Mouse (Mus musculus) kidney, embryonic 15.5 days (tissue): ENCODE results near the gene Tsc22d4. TPM values are rescaled to one million over a fixed set of nuclear protein-coding genes. Genes with fewer than 3 reads are reported as not detected.

Experiments
- ATAC-seq: fragments of 200-750 bp; cut with Nextera tagmentation; replicated peaks from 2 replicates; pipeline ENCODE4 v1.8.0; 2017; ENCODE audit warnings: moderate TSS enrichment; ENCODE audit not compliant: low FRiP score
- H3K27ac ChIP-seq: fragments of 300-500 bp; sonication (generic); 2 replicates; pipeline ENCODE4 v1.5.1; 2015; ENCODE audit warnings: mild to moderate bottlenecking, inconsistent platforms
- H3K27me3 ChIP-seq: fragments of 300-500 bp; sonication (generic); 2 replicates; pipeline ENCODE4 v1.6.1; 2015; ENCODE audit warnings: inconsistent platforms
- H3K36me3 ChIP-seq: fragments of 300-500 bp; sonication (generic); 2 replicates; pipeline ENCODE4 v1.6.1; 2015; ENCODE audit warnings: inconsistent platforms
- H3K4me1 ChIP-seq: fragments of 300-500 bp; sonication (generic); 2 replicates; pipeline ENCODE4 v1.6.1; 2015; ENCODE audit warnings: inconsistent platforms
- H3K4me2 ChIP-seq: fragments of 300-500 bp; sonication (generic); 2 replicates; pipeline ENCODE4 v1.6.1; 2015; ENCODE audit warnings: moderate library complexity, mild to moderate bottlenecking, inconsistent platforms
- H3K4me3 ChIP-seq: fragments of 300-500 bp; sonication (generic); replicated peaks from 2 replicates; pipeline ENCODE4 v1.5.1; 2015; ENCODE audit warnings: mild to moderate bottlenecking, inconsistent platforms
- H3K9ac ChIP-seq: fragments of 300-500 bp; sonication (generic); 2 replicates; pipeline ENCODE4 v1.6.1; 2015; ENCODE audit warnings: mild to moderate bottlenecking, inconsistent platforms
- H3K9me3 ChIP-seq: fragments of 300-500 bp; sonication (generic); replicated peaks from 2 replicates; pipeline ENCODE4 v1.6.1; 2016; ENCODE audit warnings: inconsistent platforms
- WGBS: fragments of 180-500 bp; shearing (Covaris S2); methylation state at CpG from one replicate; pipeline ENCODE4 v1.1.7; 2015; ENCODE audit warnings: mixed read lengths; 5-methylcytosine and 5-hydroxymethylcytosine counted together
- polyA plus RNA-seq: library from polyadenylated mRNA; unstranded; fragments of >200 nt; fragmentation: Nextera tagmentation; extraction: Ambion mirVana; gene quantifications from 2 replicates; pipeline ENCODE4 v1.2.1, GENCODE M21; 2015

The Tsc22d4 gene
- polyA plus RNA-seq, 1 experiment from 2014 or later = 126 TPM

DNA sequence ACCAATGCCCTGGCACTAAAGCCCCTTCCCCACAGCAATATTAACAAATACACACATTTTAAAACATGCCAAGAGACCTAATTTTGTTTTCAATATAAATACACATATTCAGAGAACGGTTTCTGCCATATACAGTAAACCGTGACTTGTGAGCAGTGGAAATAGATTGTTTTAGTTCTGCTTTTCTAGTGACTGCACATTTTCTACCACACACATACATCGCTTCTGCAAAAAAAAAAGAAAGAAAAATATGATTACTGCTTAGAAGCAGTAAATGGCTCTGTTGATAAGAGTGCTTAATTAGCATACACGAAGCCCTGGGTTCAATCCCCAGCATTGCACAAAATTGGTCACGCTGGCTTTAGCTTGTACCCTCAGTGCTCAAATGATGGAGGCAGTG lies 21.7 kb upstream of the Tsc22d4 start:
- Histone ChIP-seq H3K9me3 (no peaks in the 10 kb centered on the region), H3K9ac (no peak overlapping the region), H3K27me3 (peaks cover 9% of the 10 kb centered on the region; the same call in 1 of the 2 replicates), H3K4me2 (no peak overlapping the region), H3K4me3 (no peak overlapping the region), H3K36me3 (no peaks in the 10 kb centered on the region), H3K27ac (no peak overlapping the region), H3K4me1 (peaks cover 9% of the 10 kb centered on the region)
- ATAC-seq = no peak
- 88% methylated on average over 5 of the region's 5 CpGs for WGBS

DNA sequence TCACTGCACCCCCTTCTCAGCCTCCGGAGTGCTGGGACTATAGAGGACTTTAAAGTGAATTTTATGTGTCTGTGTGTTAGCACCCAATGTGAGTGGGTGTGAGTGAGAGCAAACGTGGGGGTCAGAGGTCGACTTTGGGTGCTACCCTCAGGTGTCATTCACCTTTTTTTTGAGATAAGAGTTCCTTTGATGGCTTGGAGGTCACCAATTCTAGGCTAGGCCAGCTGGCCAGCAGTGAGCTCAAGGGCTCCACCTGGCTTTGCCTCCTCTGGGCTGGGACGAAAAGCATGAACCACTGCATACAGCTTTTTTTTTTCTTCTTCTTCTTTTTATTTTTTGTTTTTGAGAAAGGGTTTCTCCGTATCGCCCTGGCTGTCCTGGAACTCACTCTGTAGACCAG lies 18.8 kb upstream of the Tsc22d4 start:
- Histone ChIP-seq H3K27me3 (peaks cover 9% of the 10 kb centered on the region; the same call in 1 of the 2 replicates), H3K4me3 (no peak overlapping the region), H3K36me3 (0 out of 2 replicates have a peak, but pooled peaks cover under 1% of the 10 kb centered on the region), H3K9ac (no peak overlapping the region), H3K9me3 (no peaks in the 10 kb centered on the region), H3K4me2 (no peak overlapping the region), H3K4me1 (no peaks in the 10 kb centered on the region), H3K27ac (no peak overlapping the region)
- 69% methylated on average over 6 of the region's 6 CpGs for WGBS
- ATAC-seq = no peak

DNA sequence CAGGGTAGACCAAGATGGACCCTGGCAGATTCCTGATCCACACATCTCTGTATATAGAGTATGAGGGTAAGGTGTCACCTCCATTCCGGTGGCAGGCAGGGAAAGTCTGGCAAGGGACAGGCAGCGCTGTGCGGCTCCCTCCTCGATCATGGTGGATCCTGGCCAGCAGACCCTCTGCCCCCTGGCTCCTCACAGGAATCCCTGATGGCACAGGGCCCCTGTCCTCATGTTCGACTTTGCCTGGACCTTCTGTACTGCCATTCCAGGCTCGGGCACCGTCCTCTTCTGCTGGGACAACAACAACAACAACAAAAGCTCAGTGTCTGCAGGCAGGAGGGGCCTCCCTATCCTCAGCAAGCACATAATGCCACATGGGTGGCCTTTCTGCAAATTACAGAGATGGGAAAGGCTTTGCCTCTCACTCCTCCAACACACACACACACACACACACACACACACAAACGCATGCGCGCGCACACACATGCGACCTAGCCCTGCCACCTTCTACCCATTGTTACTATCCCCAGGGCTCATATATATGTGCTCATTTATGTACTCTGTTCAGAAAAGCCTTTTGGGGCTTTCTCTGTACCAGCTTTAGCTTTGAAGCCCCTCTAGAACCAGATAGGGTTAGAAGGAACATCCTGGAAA lies 11.8 kb upstream of the Tsc22d4 start:
- WGBS = 85% methylated on average over 12 of the region's 12 CpGs
- no peak for ATAC-seq
- H3K4me1 ChIP-seq = peaks cover 17% of the 10 kb centered on the region; the same call in 1 of the 2 replicates
- no peaks in the 10 kb centered on the region for H3K27me3 ChIP-seq
- no peak overlapping the region for H3K4me2 ChIP-seq
- H3K9me3 ChIP-seq = no peaks in the 10 kb centered on the region
- H3K27ac ChIP-seq = no peak overlapping the region
- H3K9ac ChIP-seq = no peak overlapping the region
- peaks cover 39% of the 10 kb centered on the region for H3K36me3 ChIP-seq
- no peak overlapping the region for H3K4me3 ChIP-seq

DNA sequence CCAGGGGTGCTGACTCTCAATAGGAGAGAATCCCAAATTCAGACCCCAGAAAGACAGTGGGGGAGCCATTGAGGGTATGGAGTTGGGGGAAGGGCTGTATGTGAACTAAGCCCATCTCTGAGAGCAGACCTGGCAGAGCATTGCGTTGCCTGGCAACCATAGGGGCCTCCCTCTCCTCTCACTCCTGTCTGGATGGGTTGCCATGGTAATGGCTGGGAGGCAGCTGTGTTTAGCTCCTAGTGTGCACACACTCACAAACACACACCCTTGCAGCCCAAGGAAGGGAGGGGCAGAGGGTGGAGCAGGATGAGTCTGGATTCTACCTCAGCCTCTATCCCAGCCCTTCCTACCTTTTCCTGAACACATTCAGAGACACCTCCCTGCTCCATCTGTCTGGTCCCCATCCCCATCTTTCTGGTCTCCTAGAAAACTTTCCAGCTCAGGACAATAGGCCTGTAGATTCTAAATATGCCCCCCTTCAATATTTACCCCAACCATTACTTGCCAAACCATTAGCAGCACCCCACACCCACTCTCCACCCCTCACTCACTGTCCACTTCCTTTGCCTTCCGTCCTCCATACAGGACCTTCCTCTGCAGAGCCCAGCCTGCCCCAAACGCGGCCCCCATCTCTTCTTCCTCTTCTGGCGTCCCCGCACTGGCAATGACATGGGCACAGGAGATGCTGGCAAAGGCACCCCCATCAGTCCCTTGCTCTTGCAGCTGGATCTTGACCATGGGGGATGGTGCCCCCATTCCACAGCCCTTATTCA lies 11.1 kb upstream of the Tsc22d4 start:
- no peak overlapping the region for H3K4me2 ChIP-seq
- no peak overlapping the region for H3K27ac ChIP-seq
- peaks cover 24% of the 10 kb centered on the region; the same call in 1 of the 2 replicates for H3K4me1 ChIP-seq
- no peaks in the 10 kb centered on the region for H3K9me3 ChIP-seq
- H3K27me3 ChIP-seq = no peaks in the 10 kb centered on the region
- no peak overlapping the region for H3K4me3 ChIP-seq
- no peak overlapping the region for H3K9ac ChIP-seq
- 74% methylated on average over 6 of the region's 6 CpGs for WGBS
- ATAC-seq = no peak; the same call in 1 of the 2 replicates
- H3K36me3 ChIP-seq = peaks cover 39% of the 10 kb centered on the region

DNA sequence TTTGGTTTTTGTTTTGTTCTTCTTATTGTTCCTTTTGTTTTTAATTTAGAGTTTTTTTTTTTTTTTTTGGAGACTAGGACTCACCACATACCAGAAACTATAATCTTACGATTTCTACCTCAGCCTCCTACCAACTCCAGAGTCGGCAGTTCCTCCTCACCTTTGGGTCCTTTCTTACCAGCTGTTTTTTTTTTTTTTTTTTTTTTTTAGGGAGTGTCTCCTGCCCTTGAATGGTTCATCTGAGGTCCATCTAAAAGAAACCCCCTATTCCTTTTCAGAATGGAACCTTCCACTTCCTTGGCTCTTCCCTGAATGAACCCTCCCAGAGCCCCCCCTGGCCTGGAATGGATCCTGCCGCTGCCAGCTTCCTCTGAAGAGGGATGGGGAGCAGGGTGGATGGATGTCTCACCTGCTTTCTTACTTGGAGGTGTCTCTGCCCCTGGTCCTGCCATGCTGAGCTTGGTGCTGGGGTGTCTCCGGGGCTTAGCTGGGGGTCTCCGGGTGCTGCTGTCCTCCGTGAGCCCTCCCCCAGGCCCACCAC lies 8.1 kb upstream of the Tsc22d4 start:
- Histone ChIP-seq H3K9me3 (no peaks in the 10 kb centered on the region), H3K27me3 (no peaks in the 10 kb centered on the region), H3K36me3 (peaks cover 32% of the 10 kb centered on the region), H3K4me1 (peaks cover 41% of the 10 kb centered on the region), H3K27ac (no peak overlapping the region), H3K9ac (no peak overlapping the region), H3K4me3 (no peak overlapping the region), H3K4me2 (no peak overlapping the region)
- 84% methylated on average over 6 of the region's 6 CpGs for WGBS
- ATAC-seq = no peak

DNA sequence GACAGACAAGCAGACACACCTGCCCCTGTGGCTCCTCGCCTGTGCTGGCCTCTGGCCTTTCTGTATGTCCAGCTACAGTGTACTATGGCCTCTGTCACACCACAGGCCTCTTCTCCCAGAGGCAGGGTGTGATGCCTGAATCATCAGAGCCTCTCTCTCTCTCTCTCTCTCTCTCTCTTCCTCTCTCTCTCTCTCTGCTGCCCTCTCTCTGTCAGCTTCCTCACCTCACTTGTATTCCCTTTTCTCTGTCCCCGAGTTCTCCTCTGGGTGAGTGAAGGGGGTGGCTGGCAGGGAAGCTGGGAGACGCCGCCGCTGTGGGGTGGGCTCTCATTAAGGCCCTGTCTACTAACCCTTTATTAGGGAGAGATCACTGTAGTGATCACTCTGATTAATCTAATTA lies 7.0 kb upstream of the Tsc22d4 start:
- Histone ChIP-seq H3K36me3 (peaks cover 24% of the 10 kb centered on the region), H3K4me2 (no peak overlapping the region), H3K27me3 (no peaks in the 10 kb centered on the region), H3K27ac (no peak overlapping the region), H3K9ac (no peak overlapping the region; the same call in 1 of the 2 replicates), H3K9me3 (no peaks in the 10 kb centered on the region), H3K4me1 (peaks cover 41% of the 10 kb centered on the region), H3K4me3 (no peak overlapping the region)
- ATAC-seq = no peak
- WGBS = 69% methylated on average over 5 of the region's 5 CpGs

DNA sequence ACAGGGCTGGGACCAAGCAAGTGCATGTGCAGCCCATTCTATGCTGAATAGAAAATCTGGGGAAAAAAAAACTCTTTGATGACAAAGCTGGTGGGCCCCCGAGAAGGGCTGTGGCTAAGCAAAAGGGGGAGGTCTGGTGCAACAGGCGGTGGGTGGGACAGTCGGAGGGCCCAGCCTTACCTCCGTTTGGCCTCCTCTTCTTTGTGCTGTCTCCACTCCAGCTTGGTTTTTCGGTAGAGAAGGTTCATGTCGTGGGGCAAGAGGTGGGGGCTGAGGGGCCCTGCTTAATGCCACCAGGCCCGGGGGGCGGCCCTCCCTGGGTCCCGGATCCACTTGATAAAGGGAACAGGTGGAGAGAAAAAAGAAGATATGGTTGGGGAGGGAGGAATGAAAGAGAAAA lies 6.1 kb upstream of the Tsc22d4 start:
- Histone ChIP-seq H3K27me3 (no peaks in the 10 kb centered on the region), H3K4me1 (peaks cover 35% of the 10 kb centered on the region), H3K9ac (no peak overlapping the region), H3K36me3 (peaks cover 19% of the 10 kb centered on the region), H3K27ac (no peak overlapping the region), H3K4me2 (0 out of 2 replicates have a peak overlapping the region, but pooled peaks have one; percentile 14), H3K4me3 (peak overlapping the region; percentile 69; the same call in 1 of the 2 replicates), H3K9me3 (no peaks in the 10 kb centered on the region)
- no peak for ATAC-seq
- 57% methylated on average over 9 of the region's 9 CpGs for WGBS

DNA sequence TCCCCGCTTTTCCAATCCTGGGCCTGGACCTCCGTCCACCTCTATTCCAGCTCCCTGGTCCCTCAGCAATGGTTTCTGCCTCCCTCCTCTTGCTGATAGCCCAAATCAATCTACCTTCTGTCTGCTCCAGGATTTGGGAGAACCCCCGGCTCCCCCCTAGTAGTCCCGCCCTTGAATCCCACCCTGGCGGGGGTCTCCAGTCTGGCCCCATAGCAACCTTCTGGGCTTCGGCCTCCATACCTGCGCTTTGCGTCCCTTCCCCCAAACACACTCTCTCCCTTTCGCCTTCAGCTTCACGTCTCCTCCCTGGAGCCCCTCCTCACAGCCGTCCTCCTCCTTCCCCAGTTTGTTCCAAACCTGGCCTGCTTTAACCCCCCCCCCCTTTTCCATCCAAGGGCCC lies 5.0 kb upstream of the Tsc22d4 start:
- H3K9me3 ChIP-seq = no peaks in the 10 kb centered on the region
- WGBS = 10% methylated on average over 11 of the region's 11 CpGs
- no peak for ATAC-seq

DNA sequence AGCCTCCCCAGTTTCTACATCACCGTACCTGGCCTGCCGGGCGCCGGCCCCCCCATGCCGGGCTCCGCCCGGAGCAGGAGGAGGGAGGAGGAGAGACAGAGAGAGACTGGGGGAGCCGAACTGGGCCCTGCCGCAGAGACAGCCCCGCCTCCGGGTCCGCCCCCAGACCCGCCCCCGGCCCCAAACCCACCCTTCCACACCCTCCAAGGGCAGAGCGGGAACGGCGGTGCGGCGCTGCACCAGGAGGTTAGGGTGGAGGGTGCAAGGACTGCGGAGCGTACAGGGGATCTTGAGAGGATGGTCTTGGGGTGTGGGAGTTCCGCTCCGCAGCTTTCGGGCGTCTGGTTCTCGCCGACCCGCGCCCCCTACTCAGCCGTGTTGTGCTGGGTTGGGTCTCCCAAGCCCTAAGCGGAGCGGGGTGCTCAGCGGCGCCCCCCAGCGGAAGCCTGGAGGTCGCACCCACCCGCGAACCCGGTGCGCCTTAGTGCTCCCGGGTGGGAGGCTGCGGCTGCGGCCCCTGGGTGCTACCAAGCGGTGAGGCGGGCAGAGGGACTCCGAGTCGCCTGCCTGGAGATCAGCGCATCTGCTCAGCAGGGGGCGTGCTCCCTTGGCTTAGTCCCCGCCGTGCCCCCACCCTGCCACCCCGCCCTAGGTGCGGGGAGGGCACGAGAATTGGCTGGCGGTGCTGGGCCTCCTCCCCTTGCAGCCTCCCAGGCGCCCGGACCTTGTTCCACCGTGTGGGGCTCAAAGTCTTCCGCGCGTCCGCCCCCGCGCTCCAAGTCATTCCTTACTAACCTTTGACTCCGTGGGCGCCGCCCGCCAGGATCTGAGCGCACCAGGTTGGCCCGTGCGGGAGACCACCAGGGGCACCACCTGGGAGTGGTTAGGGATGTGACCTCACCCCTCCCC lies 4.3 kb upstream of the Tsc22d4 start, which contains the start of gene Nyap1:
Nyap1 (minus strand) TSS at position 585 of the 909 bp plus-strand sequence.
- peak; percentile 86 for ATAC-seq

More for the DNA sequence above, 5.0 kb upstream of the Tsc22d4 start:
- Histone ChIP-seq H3K36me3 (peaks cover 12% of the 10 kb centered on the region), H3K4me1 (peaks cover 37% of the 10 kb centered on the region), H3K9ac (peak overlapping the region; percentile 65), H3K27me3 (no peaks in the 10 kb centered on the region), H3K27ac (0 out of 2 replicates have a peak overlapping the region, but pooled peaks have one; percentile 81), H3K4me3 (peak overlapping the region; percentile 69), H3K4me2 (peak overlapping the region; percentile 97)

DNA sequence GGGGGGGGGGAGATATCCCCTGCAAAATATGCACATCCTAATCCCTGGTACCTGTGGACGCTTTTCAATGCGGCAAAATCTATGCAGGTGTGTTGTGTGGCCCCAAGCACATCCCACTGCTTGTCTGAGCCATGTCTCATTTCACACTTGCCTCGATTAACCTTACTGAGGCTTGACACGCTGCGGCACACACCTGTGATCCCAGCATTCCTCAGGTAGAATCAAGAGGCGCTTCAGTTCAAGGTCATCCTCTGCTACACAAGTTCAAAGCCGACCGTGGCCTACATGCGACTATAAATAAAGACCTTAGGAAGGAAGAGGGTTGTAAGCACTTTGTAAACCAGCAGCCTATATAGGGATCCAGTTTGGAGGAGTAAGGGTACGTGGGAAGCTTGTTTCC lies 3.5 kb upstream of the Tsc22d4 start:
- Histone ChIP-seq H3K4me3 (peak overlapping the region; percentile 69), H3K36me3 (no peaks in the 10 kb centered on the region), H3K27me3 (no peaks in the 10 kb centered on the region), H3K4me2 (peak overlapping the region; percentile 97), H3K27ac (0 out of 2 replicates have a peak overlapping the region, but pooled peaks have one; percentile 81), H3K4me1 (peaks cover 41% of the 10 kb centered on the region), H3K9ac (no peak overlapping the region), H3K9me3 (no peaks in the 10 kb centered on the region)
- ATAC-seq = no peak
- WGBS = 59% methylated on average over 10 of the region's 10 CpGs

More for the DNA sequence above, 4.3 kb upstream of the Tsc22d4 start, which contains the start of gene Nyap1:
- Histone ChIP-seq H3K27ac (peak within 1 kb of the TSS; percentile 81), H3K9ac (peak within 1 kb of the TSS; percentile 65), H3K4me1 (peaks cover 38% of the 10 kb centered on the region), H3K4me2 (peak within 1 kb of the TSS; percentile 97), H3K36me3 (peaks cover 4% of the 10 kb centered on the region; the same call in 1 of the 2 replicates), H3K27me3 (no peaks in the 10 kb centered on the region), H3K4me3 (peak within 1 kb of the TSS; percentile 69), H3K9me3 (no peaks in the 10 kb centered on the region)
- WGBS = under 1% methylated on average over 67 of the region's 71 CpGs

DNA sequence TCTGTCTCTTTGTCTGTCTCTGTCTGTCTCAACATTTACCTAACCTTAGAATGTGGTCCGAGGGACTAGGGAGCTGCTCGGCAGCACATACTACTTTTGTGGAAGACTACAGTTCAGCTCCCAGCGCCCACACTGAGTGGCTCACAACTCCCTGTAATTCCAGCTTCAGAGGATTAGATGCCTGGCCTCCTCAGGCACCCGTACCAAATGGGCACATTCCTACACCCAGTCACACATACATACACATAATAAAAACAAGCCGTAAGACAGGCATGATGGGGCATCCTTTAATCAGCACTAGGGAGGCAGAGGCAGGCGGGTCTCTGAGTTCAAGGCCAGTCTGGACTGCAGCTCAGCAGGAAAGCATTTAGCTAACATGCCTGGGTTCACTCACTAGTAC lies 2.7 kb upstream of the Tsc22d4 start:
- Histone ChIP-seq H3K4me2 (no peak overlapping the region), H3K9me3 (no peaks in the 10 kb centered on the region), H3K27me3 (no peaks in the 10 kb centered on the region), H3K4me3 (no peak overlapping the region), H3K27ac (no peak overlapping the region), H3K9ac (no peak overlapping the region), H3K36me3 (no peaks in the 10 kb centered on the region), H3K4me1 (peaks cover 49% of the 10 kb centered on the region)
- ATAC-seq = no peak
- 93% methylated on average over 6 of the region's 6 CpGs for WGBS
